Mouse (Mus musculus) CH12.LX (cell line): ENCODE results near the gene Dhx37.

ENCODE experiments used
- CTCF ChIP-seq, 2 experiments: IDR thresholded peaks in 1 of 2; conservative IDR thresholded peaks in 1 of 2; 2 replicates each; pipeline ENCODE4 v1.5.1; 2011 to 2012; ENCODE audit warnings: low read depth in 2 of 2, low read length in 2 of 2, improper control_type of control experiment in 1 of 2, inconsistent platforms in 1 of 2, mild to moderate bottlenecking in 1 of 2, moderate library complexity in 1 of 2
- MYC ChIP-seq: IDR thresholded peaks from 2 replicates; pipeline ENCODE4 v1.6.1; 2011; ENCODE audit warnings: low read depth, mild to moderate bottlenecking, improper control_type of control experiment, low read length
- SIN3A ChIP-seq: IDR thresholded peaks from 2 replicates; pipeline ENCODE4 v1.6.1; 2012; ENCODE audit warnings: low read length, improper control_type of control experiment, inconsistent platforms

GRCm38 (mm10) chr5:125475601-125476285 is 41.8 kb upstream of the Dhx37 start, which contains the start of gene Aacs:
- TF ChIP-seq CTCF (conservative IDR thresholded peaks at IDR 0.05 in 1 of 2, IDR thresholded peaks at IDR 0.05 in 1 of 2; ENCODE audit: low read depth in 2 of 2, low read length in 2 of 2) (no peak), SIN3A (peak; percentile 85; the same call in 1 of the 2 replicates), MYC (peak; percentile 72; the same call in 1 of the 2 replicates)
